In genomic region chr17:45963332-45963731, GRCm38 (mm10) we compare ENCODE assay signal across 18 mouse cellular contexts.
DNase-seq lines count a peak whose midpoint lies in the region; ATAC-seq and TF ChIP-seq lines count a peak whose summit lies in the region.
"Had no signal": no experiment of that assay in that cellular context is flagged by ENCODE, and none has a peak within 500 bp of the region (broad histone marks: within the 10 kb centered on the region; RNA-seq: fewer than 3 reads in every experiment).

No protein-coding gene starts in this region.

- H3K27ac ChIP-seq in gastrocnemius, adult 2 months: no peak overlapping the region
- H3K27ac ChIP-seq in stomach, embryonic 15.5 days: 0 out of 2 replicates have a peak overlapping the region, but pooled peaks have one; percentile 0
- H3K27ac ChIP-seq in stomach, postnatal 0 days (replicated peaks): no peak overlapping the region
- no peak overlapping the region for H3K27ac ChIP-seq in midbrain, postnatal 0 days (ENCODE audit: low read depth, low read length)
- H3K27ac ChIP-seq in midbrain, embryonic 16.5 days (ENCODE audit: low read length): no peak overlapping the region
- H3K27ac ChIP-seq: forebrain, embryonic 13.5 days; heart, adult 2 months; heart, embryonic 15.5 days; hindbrain, embryonic 14.5 days had no signal

- H3K4me2 ChIP-seq in stomach, embryonic 15.5 days: no peak overlapping the region
- no peak overlapping the region for H3K4me2 ChIP-seq in stomach, postnatal 0 days (replicated peaks; ENCODE audit: low read depth)
- no peak overlapping the region for H3K4me2 ChIP-seq in midbrain, postnatal 0 days (ENCODE audit: low read depth, low read length, poor library complexity, severe bottlenecking)
- H3K4me2 ChIP-seq in midbrain, embryonic 16.5 days (ENCODE audit: low read length): no peak overlapping the region
- H3K4me2 ChIP-seq: forebrain, embryonic 13.5 days; heart, embryonic 11.5 days; heart, embryonic 15.5 days; hindbrain, embryonic 14.5 days had no signal

- H3K36me3 ChIP-seq in stomach, embryonic 15.5 days: no peaks in the 10 kb centered on the region
- H3K36me3 ChIP-seq in stomach, postnatal 0 days (ENCODE audit: control insufficient read depth, insufficient read depth, low read length): no peaks in the 10 kb centered on the region
- no peaks in the 10 kb centered on the region for H3K36me3 ChIP-seq in midbrain, postnatal 0 days (ENCODE audit: insufficient read depth, low read length)
- H3K36me3 ChIP-seq in midbrain, embryonic 16.5 days (ENCODE audit: control insufficient read depth, insufficient read depth, low read length): no peaks in the 10 kb centered on the region
- H3K36me3 ChIP-seq: heart, embryonic 15.5 days had no signal

- no peak for ATAC-seq in stomach, embryonic 15.5 days (ENCODE audit: insufficient read depth, low FRiP score, low read depth)
- ATAC-seq in stomach, postnatal 0 days (ENCODE audit: low FRiP score, low TSS enrichment): no peak
- no peak for ATAC-seq in midbrain, postnatal 0 days (ENCODE audit: low FRiP score)
- ATAC-seq in midbrain, embryonic 16.5 days: no peak
- ATAC-seq: forebrain, embryonic 13.5 days had no signal

- no peaks in the 10 kb centered on the region for H3K27me3 ChIP-seq in stomach, embryonic 15.5 days (replicated peaks)
- no peaks in the 10 kb centered on the region for H3K27me3 ChIP-seq in stomach, postnatal 0 days (ENCODE audit: control insufficient read depth, insufficient read depth, low read length)
- no peaks in the 10 kb centered on the region for H3K27me3 ChIP-seq in midbrain, postnatal 0 days (ENCODE audit: insufficient read depth, low read length)
- H3K27me3 ChIP-seq in midbrain, embryonic 16.5 days (ENCODE audit: control insufficient read depth, insufficient read depth, low read depth, low read length): no peaks in the 10 kb centered on the region
- H3K27me3 ChIP-seq: forebrain, embryonic 13.5 days had no signal

- no peak overlapping the region for H3K4me3 ChIP-seq in gastrocnemius, adult 2 months
- no peak overlapping the region for H3K4me3 ChIP-seq in stomach, embryonic 15.5 days (replicated peaks)
- no peak overlapping the region for H3K4me3 ChIP-seq in stomach, postnatal 0 days (ENCODE audit: low read depth, low read length)
- no peak overlapping the region for H3K4me3 ChIP-seq in midbrain, postnatal 0 days (ENCODE audit: low read depth, low read length)
- no peak overlapping the region for H3K4me3 ChIP-seq in midbrain, embryonic 16.5 days (ENCODE audit: low read depth, low read length)
- H3K4me3 ChIP-seq: forebrain, embryonic 13.5 days; heart, adult 2 months; heart, embryonic 15.5 days had no signal

- no peak overlapping the region for H3K9ac ChIP-seq in stomach, embryonic 15.5 days
- no peak overlapping the region for H3K9ac ChIP-seq in stomach, postnatal 0 days (ENCODE audit: low read length)
- H3K9ac ChIP-seq in midbrain, postnatal 0 days (replicated peaks; ENCODE audit: low read length, poor library complexity, severe bottlenecking): no peak overlapping the region
- H3K9ac ChIP-seq in midbrain, embryonic 16.5 days (ENCODE audit: low read depth, low read length): no peak overlapping the region
- H3K9ac ChIP-seq: forebrain, embryonic 13.5 days; heart, embryonic 15.5 days; hindbrain, embryonic 14.5 days had no signal

- no peak for TF ChIP-seq CTCF in gastrocnemius, adult 2 months (IDR thresholded peaks at IDR 0.05)
- TF ChIP-seq CTCF in stomach, postnatal 0 days (IDR thresholded peaks at IDR 0.05; ENCODE audit: low read depth): no peak
- no peak for TF ChIP-seq CTCF in midbrain, postnatal 0 days (IDR thresholded peaks at IDR 0.05)

- intact Hi-C loops in gastrocnemius, adult 2 months (cut with DNase I): no loop called here

- no peaks in the 10 kb centered on the region for H3K9me3 ChIP-seq in stomach, embryonic 15.5 days
- H3K9me3 ChIP-seq in stomach, postnatal 0 days (ENCODE audit: control insufficient read depth, low read length): no peaks in the 10 kb centered on the region
- no peaks in the 10 kb centered on the region for H3K9me3 ChIP-seq in midbrain, postnatal 0 days (ENCODE audit: low read length)
- H3K9me3 ChIP-seq in midbrain, embryonic 16.5 days (replicated peaks; ENCODE audit: control insufficient read depth, low read length, poor library complexity, severe bottlenecking): no peaks in the 10 kb centered on the region
- H3K9me3 ChIP-seq: forebrain, embryonic 13.5 days; heart, embryonic 15.5 days had no signal

- H3K4me1 ChIP-seq in stomach, embryonic 15.5 days: peaks cover 23% of the 10 kb centered on the region
- no peaks in the 10 kb centered on the region for H3K4me1 ChIP-seq in stomach, postnatal 0 days (replicated peaks; ENCODE audit: control insufficient read depth, insufficient read depth)
- H3K4me1 ChIP-seq in midbrain, postnatal 0 days (ENCODE audit: insufficient read depth, low read length): no peaks in the 10 kb centered on the region
- no peaks in the 10 kb centered on the region for H3K4me1 ChIP-seq in midbrain, embryonic 16.5 days (ENCODE audit: control insufficient read depth, insufficient read depth, low read length)
- H3K4me1 ChIP-seq: heart, embryonic 15.5 days had no signal

- 61% methylated on average over 3 of the region's 3 CpGs for WGBS in stomach, embryonic 15.5 days
- WGBS in stomach, postnatal 0 days: 57% methylated on average over 3 of the region's 3 CpGs
- WGBS in midbrain, postnatal 0 days: 85% methylated on average over 3 of the region's 3 CpGs
- WGBS in midbrain, embryonic 16.5 days: 79% methylated on average over 3 of the region's 3 CpGs

- peak; percentile 0 for DNase-seq in gastrocnemius, adult 2 months
- no peak for DNase-seq in gastrocnemius, adult 18-20 months (ENCODE audit: low spot score)
- no peak for DNase-seq in stomach, postnatal 0 days (ENCODE audit: low spot score)
- peak; percentile 49 for DNase-seq in forelimb bud, embryonic 11.5 days (ENCODE audit: low read depth, low spot score)
- DNase-seq in midbrain, postnatal 0 days (ENCODE audit: low spot score): no peak
- DNase-seq: adrenal gland, postnatal 10 days; cerebellum, adult 11 months; cerebellum, adult 8-10 months; cerebellum, postnatal 14 days; gastrocnemius, postnatal 14 days; heart, adult 2 months; heart, postnatal 14 days had no signal

- no peak for TF ChIP-seq EP300 in stomach, postnatal 0 days (optimal IDR thresholded peaks at IDR 0.05)

Comparison
In these comparisons a context has a peak if more than half of its experiments do, and no peak if none do; other contexts are left out.
1. DNase-seq: peak in gastrocnemius, adult 2 months (single experiment) and forelimb bud, embryonic 11.5 days (single experiment); none in gastrocnemius, adult 18-20 months (single experiment), stomach, postnatal 0 days (single experiment) and midbrain, postnatal 0 days (single experiment).